Mouse (Mus musculus) cerebellum, adult 11 months (tissue): Measurements from ENCODE around the gene Adcy3.
"Not testable (repeated sequence)": the region's sequence is repeated elsewhere in the genome, so short reads cannot be mapped to it uniquely, and the experiment has no call there.

Experiments
- DNase-seq: peaks from one replicate; pipeline ENCODE4 v3.0.0; 2022

Adcy3 gene

DNA sequence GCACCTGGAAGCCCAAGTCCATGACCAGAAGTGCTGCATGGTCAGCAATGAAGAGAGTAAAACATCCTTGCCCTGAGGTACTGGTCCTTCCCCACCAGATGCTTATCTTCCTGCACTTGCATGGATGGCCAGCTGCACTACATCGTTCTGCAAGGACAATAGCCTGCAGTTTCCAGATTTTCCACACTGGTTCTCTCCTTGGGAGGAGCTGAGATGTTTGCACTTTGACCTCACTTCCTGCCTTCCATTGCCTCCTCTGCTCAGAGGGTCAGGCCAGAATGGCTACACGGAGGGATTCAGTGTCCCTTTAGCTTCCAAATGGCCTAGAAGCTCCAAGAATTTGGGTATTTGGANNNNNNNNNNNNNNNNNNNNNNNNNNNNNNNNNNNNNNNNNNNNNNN is 51.7 kb downstream of the Adcy3 start:
- no peak for DNase-seq

DNA sequence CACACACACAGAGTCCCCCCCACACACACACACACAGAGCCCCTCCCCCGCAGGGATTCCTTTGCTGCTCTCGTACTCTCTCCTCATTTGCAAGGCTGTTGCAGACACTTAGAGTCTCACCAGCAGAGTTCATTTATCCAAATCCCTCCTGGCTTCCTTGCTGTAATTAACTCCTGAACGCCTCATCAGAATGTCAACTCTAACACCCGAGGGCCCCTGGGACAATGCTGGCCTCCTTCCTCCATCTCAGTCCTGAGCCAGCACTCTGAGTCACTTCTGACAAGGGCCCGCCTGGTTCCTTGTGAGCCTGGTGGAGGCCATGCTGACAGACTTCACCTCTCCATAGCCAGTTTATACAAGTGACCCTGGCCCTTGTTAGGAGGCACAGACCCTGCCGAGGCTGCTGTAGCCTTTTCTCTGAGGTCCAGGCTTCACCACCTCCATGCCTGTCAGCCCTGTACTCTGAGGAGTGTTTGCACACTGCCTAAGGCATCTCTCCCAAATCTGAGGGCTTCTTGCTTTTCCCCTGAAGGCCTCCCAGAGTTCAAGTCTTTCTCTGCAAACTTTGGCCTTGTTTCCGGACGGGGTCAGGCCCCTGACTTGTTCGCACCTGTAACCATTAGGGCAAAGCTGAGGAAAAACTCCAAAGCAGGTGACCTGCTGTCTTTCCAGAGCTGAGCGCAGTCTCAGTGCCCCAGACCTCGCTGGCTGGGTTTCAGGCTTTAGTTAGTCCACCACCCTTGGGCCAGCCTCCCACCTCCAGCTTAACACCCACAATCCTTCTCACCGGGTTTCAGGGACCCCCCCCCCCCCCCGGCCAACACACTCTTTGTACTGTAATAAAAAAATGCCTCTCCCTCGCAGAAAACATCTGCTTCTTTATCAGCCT is 55.5 kb downstream of the Adcy3 start:
- DNase-seq = peak; percentile 56

DNA sequence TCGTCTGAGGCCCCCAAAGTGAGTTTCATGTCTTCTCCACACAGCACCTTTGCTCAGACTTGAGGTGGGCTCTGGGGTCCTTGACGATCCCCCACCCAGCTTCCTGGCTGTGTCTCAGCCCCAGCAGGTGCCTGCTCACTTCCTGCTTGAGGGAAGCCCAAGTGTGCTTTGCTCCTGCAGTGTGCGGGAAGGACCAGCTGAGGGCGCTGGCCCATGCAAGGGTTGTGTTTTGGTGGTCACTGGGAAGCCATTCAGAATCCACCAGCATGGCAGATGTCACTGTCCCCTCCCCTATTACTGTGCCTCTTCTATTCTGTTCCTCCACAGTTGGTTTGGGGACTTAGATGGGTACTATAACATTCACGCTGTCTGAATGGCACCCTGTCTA is 56.2 kb downstream of the Adcy3 start:
- no peak for DNase-seq

DNA sequence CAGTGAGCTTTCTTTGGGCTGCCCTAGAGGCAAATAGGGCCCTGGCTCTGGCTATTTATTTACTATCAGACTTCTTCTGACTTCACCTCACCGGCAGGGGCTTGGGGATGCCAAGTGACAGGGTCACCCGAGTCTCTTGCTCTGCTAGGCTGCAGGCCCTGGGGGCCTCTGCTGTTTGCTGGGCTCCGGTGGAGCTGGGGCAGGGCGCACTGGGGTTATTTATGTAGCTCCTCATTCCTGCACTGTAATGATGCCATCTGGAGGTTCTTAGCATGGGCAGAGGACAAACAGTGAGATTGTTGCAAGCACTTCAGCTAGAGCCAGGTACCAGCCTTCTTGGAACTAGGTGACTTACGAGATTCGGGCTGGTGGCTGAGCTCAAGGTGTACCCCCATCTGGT is 59.6 kb downstream of the Adcy3 start:
- DNase-seq = peak; percentile 47

DNA sequence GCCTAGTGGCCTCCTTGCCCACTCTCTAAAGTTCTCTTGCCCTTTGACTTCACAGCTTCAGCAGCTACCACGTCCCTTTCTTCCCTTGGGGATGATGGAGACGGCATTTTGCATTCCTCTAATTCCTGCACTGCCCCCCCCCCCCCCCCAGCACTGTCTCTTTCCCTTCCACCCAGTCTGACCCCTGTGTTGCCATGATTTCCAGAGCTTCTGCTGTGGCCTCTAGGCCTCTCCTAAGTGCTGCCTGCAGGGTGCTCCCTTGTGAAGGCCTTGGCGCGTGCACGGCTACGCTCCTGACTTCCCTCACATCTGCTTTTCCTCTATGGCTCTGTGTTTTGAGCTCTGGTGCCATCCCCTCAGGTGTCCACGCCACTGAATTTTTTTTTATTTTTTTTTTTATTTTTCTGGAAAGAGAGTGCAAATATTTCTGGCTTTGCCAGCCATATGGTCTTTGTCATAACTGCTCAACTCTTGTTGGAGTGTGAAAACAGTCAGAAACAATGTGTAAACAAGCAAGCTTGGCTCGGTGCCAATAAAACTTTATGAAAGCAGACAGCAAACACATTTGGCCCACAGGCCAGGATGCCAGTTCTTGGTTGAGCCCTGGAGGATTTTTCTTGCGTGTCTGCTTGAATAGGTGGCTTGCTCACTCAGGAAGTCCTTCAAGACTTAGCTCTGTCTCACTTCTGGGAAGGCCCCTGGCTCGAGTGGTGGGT is 60.3 kb downstream of the Adcy3 start:
- DNase-seq = no peak

DNA sequence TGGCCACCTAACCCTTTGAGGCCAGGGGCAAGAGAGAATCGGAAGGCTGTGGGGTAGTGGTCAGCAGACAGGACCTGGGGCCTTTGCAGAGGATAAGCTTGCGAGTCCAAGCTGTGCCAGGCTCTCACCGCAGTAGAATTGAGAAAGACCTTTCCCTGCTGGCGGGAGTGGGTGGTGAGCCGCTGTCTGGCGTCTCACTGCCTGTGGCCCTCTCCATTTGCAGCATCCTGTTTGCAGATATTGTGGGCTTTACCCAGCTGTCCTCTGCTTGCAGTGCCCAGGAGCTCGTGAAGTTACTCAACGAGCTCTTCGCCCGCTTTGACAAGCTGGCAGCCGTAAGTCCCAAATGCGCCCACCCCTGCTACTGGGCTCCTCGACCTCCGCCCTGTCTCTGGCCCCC is 61.7 kb downstream of the Adcy3 start:
- DNase-seq = no peak

DNA sequence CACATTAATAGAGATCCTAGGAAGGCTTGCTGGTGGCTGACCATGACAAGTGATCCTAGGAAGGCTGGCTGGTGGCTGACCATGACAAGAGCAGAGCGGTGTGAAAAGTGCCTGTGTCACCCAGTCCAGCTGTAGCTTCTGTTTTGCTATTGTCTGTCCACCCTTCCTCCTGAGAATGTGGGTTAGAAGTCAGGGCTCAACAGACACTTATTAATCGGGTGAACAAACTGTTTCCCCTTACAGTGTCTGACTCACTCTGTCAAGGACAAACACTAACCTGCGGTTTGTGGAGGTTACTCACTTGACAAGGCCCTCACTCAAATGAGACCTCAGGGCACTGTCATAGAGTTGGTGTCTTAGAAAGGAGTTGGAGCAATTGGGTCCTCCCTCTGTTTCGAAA is 65.8 kb downstream of the Adcy3 start:
- no peak for DNase-seq

DNA sequence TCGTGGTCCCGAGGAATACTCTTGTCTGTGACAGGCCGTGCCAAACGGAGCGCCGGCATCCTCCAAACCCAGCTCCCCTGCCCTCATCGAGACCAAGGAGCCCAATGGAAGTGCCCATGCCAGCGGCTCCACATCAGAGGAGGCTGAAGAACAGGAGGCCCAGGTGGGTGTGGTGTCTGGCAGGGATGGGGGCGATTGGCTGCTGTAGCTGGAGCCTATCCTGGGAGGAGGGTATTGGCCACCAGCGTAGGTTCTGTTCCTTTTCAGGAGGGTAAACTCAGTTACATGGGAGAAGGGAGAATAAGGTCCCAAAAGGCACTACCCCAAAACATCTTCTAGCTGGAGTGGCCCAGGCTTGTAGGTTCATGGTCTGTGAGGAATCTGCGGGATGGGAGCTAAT is 66.4 kb downstream of the Adcy3 start:
- no peak for DNase-seq

DNA sequence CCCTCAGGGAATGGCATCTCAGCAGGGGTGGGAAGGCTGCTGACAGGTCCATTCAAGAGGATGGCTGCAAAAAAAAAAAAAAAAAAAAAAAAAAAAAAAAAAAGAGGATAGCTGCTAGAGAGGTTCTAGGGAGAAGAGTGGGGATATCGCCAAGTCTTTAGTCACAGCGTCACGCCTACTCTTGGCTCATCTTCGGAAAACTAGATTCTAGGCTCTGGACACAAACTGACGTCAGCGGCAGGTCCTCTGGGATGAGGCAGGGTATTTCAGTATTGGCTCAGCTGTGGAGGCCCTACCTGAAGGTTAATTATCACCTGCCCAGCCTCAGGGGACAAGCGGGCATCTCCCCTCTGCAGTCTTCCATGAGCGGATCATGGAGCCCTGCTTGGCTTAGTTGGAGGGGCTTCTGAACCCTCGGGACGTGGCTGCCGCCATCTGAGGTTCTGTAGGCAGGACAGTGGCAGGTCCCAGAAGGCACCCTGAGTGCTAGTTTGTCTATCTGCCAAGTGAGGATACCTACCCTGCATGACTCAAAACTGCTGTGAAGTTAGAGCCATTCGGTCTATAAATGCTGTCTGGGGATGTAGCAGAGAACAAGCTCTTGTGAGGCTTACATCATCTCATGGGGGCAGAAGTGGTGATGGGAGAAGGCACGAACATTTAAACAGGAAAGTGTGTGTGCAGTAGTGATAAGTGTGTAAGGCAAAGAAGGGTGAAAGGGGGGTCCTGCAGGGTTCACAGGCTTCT is 68.7 kb downstream of the Adcy3 start:
- no peak for DNase-seq

DNA sequence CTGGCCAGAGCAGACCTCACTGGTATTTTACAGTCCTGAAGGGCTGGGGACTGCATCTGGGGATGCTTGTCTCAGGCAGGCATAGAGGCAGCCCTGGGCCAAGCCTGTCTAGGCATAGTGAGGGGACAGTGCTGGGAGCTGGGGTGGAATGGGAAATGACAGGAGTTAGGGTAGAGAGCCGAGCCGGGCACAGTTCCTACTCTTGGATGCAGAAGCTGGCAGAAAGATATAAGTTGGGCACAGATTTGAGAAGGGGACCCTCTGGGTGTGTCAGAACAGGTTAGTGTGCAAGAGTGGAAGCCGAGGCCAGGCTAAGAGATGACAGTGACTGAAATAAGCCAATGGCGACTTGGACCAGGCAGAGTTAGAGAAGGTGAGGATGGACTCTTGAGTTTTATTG is 69.3 kb downstream of the Adcy3 start:
- no peak for DNase-seq

DNA sequence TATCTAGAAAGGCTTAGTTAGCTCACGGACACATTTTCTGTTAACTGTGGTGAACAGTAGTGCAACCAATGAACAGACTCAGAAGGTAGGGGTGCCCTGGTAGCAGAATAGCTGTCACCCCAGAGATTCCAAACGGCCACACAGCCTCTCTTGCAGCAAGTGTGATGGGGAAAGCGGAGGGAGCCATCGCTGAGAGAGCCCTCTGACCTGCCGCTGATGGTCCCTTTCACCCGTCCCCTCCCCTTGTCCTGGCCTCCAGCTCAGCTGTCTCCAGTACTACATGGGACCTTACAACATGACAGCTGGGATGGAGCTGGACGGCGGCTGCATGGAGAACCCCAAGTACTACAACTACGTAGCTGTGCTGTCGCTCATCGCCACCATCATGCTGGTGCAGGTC is 73.2 kb downstream of the Adcy3 start:
- no peak for DNase-seq

DNA sequence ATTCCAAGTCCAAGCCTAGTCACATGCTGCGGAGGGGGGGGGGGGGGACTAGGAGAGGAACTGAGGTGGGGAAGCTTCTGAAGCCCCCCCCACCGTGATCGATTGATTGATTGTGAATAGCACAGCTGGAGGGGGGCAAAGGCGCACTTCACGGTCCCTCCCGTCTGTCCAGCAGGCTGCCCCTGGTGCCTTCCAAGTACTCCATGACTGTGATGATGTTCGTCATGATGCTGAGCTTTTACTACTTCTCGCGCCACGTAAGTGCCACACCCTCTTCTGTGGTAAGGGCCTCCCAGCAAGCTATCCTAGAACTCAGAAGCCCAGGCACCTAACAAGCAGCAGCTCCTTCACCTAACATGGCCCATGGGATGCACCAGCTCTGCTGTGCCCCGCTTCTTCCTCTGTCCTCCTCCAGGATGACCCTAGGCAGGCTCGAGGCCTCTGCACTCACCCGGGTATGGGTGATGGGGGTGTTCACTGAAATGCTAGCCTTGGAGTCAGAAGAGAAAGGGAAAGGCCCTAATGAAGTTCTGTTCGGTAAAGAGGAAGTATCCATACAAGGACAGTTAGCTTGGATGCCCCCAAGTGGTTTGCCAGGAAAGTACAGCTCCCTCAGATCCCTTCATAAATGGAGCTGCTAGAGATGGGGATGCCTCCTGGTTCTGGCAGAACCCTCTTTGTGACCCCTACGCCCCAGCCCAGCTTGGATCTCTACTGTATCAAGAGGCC is 75.7 kb downstream of the Adcy3 start:
- peak; percentile 54 for DNase-seq

DNA sequence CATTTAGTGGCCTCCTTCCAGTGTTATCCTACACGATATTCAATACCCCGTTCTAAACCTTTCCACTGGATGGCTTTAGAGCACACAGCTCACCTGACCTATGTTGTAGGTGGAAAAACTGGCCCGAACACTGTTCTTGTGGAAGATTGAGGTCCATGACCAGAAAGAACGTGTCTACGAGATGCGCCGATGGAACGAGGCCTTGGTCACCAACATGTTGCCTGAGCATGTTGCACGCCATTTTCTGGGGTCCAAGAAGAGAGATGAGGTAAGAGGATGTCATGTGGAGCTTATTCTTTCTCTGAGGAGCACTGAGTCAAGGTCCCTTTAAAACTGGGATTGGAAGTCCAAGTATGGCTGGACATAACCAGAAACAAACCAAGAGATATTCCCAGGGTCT is 76.3 kb downstream of the Adcy3 start:
- DNase-seq = no peak

DNA sequence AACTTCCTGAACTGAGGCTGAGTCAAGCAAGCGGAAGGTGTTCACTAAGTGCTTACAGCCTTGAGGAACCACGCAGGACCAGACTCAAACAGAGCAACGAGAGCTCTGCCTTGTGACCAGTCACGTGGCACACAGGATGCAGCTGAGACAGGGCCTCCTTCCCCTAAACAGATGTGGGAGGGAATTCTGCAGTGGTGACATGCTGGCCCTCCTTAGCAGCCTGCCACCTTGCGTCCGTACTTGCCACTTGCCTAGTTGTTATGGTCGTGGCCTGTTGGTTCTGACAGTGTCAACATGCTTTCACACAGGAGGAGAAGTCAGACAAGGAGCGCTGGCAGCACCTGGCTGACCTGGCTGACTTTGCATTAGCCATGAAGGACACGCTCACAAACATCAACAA is 78.3 kb downstream of the Adcy3 start:
- DNase-seq = no peak

DNA sequence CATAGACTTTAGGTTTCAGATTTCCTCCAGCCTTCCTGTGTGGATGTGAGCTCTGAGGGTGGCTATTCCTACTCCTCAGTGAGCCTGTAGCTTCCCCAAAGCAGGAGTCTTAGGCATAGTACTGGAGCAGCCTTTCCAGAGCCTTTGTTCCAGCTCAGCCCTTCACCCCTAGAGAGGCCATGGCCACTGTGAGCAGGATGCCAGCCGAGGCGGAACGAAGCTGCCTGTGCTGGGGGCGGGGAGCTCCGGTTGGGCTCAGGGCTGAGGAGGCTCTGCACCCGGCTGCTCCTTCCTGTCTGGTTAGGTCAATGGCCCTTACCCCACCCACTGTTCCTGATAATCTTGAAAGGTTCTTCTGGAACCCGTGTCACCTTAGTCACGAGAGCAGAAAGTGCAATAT is 80.0 kb downstream of the Adcy3 start:
- no peak for DNase-seq

DNA sequence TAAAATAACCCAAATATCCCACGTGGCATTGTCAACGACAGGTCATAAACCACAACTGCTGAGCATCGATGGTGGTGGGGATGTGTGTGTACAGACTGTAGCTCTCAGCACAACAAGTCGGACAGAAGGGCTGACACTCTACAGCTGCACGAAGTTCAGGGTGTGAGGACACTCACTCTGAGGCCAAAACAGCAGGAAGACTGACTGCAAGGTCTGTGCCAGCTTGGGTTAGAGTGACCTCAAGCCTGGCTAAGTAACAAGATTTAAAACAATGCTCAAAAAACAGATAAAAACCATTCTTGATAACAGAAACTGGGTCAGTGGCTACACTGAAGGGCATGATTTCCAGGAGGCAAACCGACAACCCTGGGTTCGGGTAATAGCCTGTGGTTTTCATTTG is 97.3 kb downstream of the Adcy3 start:
- no peak for DNase-seq

DNA sequence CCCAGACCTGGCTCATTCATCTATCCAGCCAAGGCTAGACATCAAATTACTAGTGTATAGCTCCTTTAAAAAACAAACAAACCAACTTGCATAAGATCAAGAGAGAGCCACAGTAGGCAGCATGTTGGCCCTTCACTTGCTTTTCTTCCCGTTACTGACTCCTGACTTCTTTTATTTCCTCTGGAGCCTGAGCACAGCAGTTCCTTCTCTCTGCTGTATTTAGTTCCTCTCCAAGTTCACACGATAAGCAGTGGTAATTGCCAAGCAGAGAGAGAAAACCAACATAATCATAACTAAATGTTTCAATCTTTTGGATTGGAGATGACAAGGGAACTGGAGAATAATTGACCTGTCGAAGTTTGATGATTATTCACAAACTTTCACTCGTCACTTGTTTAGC is 99.9 kb downstream of the Adcy3 start:
- DNase-seq = no peak

DNA sequence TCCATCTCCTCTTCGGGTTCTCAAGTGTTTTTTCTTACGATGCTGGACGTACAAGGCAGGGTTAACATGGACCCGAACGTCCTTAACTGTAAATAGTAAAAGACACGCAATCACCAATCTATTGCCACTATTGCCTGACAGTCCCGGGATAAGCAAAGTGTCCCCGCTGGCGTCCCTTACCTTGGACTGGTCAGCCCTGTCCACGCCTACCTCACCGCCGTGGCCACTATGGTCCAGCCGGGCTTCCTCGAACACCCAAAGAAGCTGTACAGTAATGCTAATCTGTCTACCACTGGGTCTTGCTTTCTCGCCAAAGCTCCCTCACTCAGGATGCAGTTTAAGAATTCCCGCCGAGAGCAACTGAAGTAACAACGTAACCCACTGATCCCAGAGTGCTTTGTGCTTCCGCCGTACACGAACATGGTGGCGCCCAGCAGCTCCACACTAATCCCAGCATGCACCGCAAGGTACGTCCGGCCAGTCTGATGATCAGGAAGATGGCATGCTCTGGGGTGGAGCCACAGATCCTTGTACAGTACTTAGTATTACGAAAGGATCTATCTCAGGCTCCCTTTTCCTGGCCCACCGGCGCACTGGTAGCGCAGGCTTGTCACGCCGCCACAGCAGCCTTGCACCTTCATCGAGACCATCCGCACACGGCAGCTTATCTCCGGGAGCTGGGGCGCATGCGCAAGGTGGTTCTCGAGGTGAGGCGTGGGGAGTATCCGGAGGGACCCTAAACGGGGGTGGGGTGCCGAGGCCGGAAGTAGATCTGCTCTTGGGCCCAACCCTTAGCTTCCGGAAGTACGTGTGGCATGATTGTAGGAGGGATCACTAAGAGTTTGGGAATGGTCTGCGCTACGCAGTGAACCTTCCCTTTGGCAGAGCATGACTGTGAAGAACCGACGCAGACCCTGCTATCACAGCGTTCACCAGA is 100.9 kb downstream of the Adcy3 start, which contains the start of the genes Ptrhd1 and Cenpo:
Ptrhd1 (plus strand) TSS at position 456 of the 937 bp plus-strand sequence.
Cenpo (minus strand) TSS at position 723 of the 937 bp plus-strand sequence.
- DNase-seq = peak; percentile 96

DNA sequence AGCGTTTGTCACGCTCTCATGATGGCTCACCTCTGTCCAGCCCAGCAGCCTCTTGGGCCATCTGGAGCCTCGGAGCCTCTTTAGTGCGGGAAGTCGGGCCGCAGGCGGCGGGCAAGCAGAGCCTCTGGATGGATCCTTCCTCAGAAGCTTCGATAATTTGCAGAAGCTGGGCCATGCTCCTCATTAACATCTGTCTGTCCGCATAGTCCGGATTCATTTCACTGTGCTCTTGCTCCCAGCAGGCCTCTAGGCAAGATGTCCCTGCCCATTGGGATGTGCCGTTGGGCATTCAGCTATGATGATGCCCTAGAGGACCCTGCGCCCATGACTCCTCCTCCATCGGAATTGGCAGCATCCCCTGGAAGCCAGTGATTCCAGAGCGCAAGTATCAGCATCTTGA is 104.6 kb downstream of the Adcy3 start:
- no peak for DNase-seq

DNA sequence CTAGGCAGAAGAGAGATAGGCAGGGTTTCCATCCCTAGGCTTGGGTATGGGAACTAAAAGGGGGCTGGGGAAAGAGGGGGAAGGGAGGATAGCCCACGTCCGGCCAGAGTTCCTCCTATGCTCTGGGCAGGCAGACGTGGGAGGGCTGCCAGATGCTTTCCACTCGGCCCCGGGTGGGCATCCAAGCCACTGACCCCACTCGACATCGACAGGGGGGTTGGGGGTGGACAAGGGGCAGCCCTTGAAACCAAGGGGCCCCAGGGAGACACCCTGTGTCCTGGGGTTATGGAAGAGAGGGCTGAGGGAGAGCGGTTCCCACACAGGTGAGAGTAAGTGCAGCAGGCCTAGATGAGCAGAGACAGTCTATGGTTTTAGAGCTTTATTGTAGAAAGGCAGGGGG is 107.4 kb downstream of the Adcy3 start:
- DNase-seq = not testable (repeated sequence)

DNA sequence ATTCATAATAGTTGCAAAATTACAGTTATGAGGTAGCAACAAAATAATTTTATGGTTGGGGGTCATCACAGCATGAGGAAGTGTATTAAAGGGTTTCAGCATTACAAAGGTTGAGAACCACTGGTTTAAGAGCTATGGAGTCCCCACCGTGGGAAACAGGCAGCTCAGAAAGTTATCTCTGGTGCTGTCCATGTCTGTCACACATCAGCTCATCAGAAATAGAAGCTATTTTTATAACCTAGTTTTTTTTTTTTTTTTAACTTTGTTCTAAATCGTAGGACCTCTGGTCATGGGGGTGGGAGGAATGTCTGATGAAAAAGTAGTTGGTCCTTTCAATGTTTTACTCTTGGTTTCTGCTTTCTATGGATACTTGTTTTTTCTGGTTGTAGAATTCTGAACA is 110.9 kb downstream of the Adcy3 start:
- DNase-seq = no peak

DNA sequence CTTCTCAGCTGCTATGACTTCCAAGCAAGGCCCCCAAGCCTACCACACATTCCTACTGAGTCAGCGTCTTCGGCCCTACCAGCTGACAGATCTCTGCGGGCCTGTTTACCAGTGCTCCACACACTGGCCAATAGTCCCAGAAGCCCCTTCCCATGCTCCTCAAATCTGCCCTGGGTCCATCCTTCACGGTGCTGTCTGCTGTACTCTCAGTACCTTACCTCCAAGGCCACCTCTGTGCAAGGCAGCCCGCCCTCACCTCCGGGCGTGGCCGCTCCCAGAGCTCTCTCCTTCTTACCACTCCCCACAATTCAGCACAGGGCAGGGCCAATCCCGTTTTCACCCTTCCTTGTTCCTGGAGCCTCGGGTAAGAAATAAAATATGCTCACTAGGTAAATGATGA is 112.8 kb downstream of the Adcy3 start:
- DNase-seq = no peak
